Mouse (Mus musculus) neutrophil, adult 65 days (primary cell): ENCODE measurements around the gene Lamp2. TPM values are rescaled to one million over a fixed set of nuclear protein-coding genes. Genes with fewer than 3 reads are reported as not detected.

ENCODE experiments used
- total RNA-seq: library from RNA; stranded (reverse); gene quantifications from 2 replicates; pipeline ENCODE4 v1.2.4, GENCODE M21; 2023

The Lamp2 gene
- 249 and 276 TPM in 2 replicates for total RNA-seq

GRCm38 (mm10) chrX:38455890-38456634 is at the start of gene Lamp2:
TSS of gene Lamp2 (minus strand) at chrX:38456454.

Other genes with a start within 250 kb of the Lamp2 start
- not detected in 2 replicates for gene Tmem255a, start 204.0 kb downstream of the Lamp2 start, total RNA-seq
- not detected in 2 replicates for gene Atp1b4, start 140.3 kb downstream of the Lamp2 start, total RNA-seq
- gene Cul4b, start 119.7 kb upstream of the Lamp2 start, total RNA-seq, result 27.1 and 33.3 TPM in 2 replicates
- 35.3 and 37.4 TPM in 2 replicates for gene Mcts1, start 144.1 kb upstream of the Lamp2 start, total RNA-seq
- gene C1galt1c1, start 178.6 kb upstream of the Lamp2 start, total RNA-seq, result 27.3 and 27.4 TPM in 2 replicates